Comparison of ENCODE assay signal across 18 mouse cellular contexts in the genomic region with DNA sequence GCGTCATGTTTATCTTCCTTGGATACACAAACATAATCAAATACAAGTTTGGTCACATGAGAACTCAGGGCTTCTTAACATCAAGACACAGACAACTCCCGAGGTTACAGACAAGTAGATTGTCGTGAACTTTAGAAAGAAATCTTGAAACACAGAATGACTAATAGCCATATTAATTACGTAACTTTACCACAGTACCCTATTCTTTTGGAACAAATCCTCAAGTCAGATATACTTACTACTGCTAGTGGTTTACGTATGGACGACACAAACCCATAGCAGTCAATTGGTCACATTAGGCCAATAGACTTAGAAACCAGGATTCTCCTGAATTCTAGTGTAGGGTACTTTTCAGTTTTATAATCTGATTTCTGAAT. TPM values are rescaled to one million over a fixed set of nuclear protein-coding genes. Genes with fewer than 3 reads are reported as not detected.
DNase-seq lines count a peak whose midpoint lies in the region; ATAC-seq and TF ChIP-seq lines count a peak whose summit lies in the region.
"Had no signal": no experiment of that assay in that cellular context is flagged by ENCODE, and none has a peak within 500 bp of the region (broad histone marks: within the 10 kb centered on the region; RNA-seq: fewer than 3 reads in every experiment).

No protein-coding gene starts in this region.

- H3K27me3 ChIP-seq in heart, embryonic 11.5 days (ENCODE audit: control insufficient read depth, insufficient read depth, low read length) = no peaks in the 10 kb centered on the region
- no peaks in the 10 kb centered on the region for H3K27me3 ChIP-seq in kidney, embryonic 14.5 days (ENCODE audit: control insufficient read depth, insufficient read depth, low read length)
- H3K27me3 ChIP-seq in limb, embryonic 12.5 days = no peaks in the 10 kb centered on the region
- H3K27me3 ChIP-seq: forebrain, embryonic 13.5 days; hindbrain, embryonic 15.5 days; liver, embryonic 15.5 days had no signal

- no peaks in the 10 kb centered on the region for H3K36me3 ChIP-seq in heart, embryonic 11.5 days (ENCODE audit: control insufficient read depth, insufficient read depth, low read length)
- H3K36me3 ChIP-seq in kidney, embryonic 14.5 days (ENCODE audit: control insufficient read depth, insufficient read depth, low read length) = no peaks in the 10 kb centered on the region
- no peaks in the 10 kb centered on the region for H3K36me3 ChIP-seq in limb, embryonic 12.5 days
- H3K36me3 ChIP-seq: G1E; hindbrain, embryonic 15.5 days; liver, embryonic 15.5 days; midbrain, embryonic 10.5 days had no signal

- H3K9ac ChIP-seq in heart, embryonic 11.5 days (ENCODE audit: low read depth, low read length) = no peak overlapping the region
- no peak overlapping the region for H3K9ac ChIP-seq in kidney, embryonic 14.5 days (ENCODE audit: low read depth, low read length)
- H3K9ac ChIP-seq in limb, embryonic 12.5 days (replicated peaks) = no peak overlapping the region
- H3K9ac ChIP-seq: forebrain, embryonic 13.5 days; hindbrain, embryonic 15.5 days; liver, embryonic 15.5 days had no signal

- H3K9me3 ChIP-seq in heart, embryonic 11.5 days (replicated peaks; ENCODE audit: control insufficient read depth, low read length) = no peaks in the 10 kb centered on the region
- no peaks in the 10 kb centered on the region for H3K9me3 ChIP-seq in kidney, embryonic 14.5 days (ENCODE audit: control insufficient read depth, low read length)
- H3K9me3 ChIP-seq in limb, embryonic 12.5 days = no peaks in the 10 kb centered on the region
- H3K9me3 ChIP-seq: forebrain, embryonic 13.5 days; G1E; hindbrain, embryonic 15.5 days; liver, embryonic 15.5 days; midbrain, embryonic 10.5 days had no signal

- 68% methylated on average over 6 of the region's 6 CpGs for WGBS in heart, embryonic 11.5 days (ENCODE audit: insufficient replicate concordance)
- WGBS in kidney, embryonic 14.5 days = 30% methylated on average over 6 of the region's 6 CpGs
- 39% methylated on average over 6 of the region's 6 CpGs for WGBS in limb, embryonic 12.5 days

- H3K4me2 ChIP-seq in heart, embryonic 11.5 days = no peak overlapping the region
- no peak overlapping the region for H3K4me2 ChIP-seq in kidney, embryonic 14.5 days (replicated peaks; ENCODE audit: low read depth, low read length)
- peak overlapping the region; percentile 28; the same call in 1 of the 2 replicates for H3K4me2 ChIP-seq in limb, embryonic 12.5 days
- H3K4me2 ChIP-seq: forebrain, embryonic 13.5 days; hindbrain, embryonic 15.5 days; liver, embryonic 15.5 days had no signal

- intact Hi-C loops in heart, postnatal 10 days (cut with DNase I) = no loop called here

- no peak for DNase-seq in heart, postnatal 10 days
- no peak for DNase-seq in kidney, adult 11 months
- DNase-seq in layer of hippocampus, adult 8-10 months (ENCODE audit: low spot score in 2 of 2) = no peak
- DNase-seq: adrenal gland, postnatal 25 days; B cell, adult 2 months; gastrocnemius, postnatal 10 days; kidney, postnatal 4 days had no signal

- TF ChIP-seq CTCF in bone marrow macrophage, adult 2 months (IDR thresholded peaks at IDR 0.05; ENCODE audit: low read depth, low read length) = no peak

- H3K4me1 ChIP-seq in heart, embryonic 11.5 days (ENCODE audit: control insufficient read depth, insufficient read depth, low read length) = peaks cover 13% of the 10 kb centered on the region
- H3K4me1 ChIP-seq in kidney, embryonic 14.5 days (ENCODE audit: control insufficient read depth, insufficient read depth, low read length) = peaks cover 39% of the 10 kb centered on the region
- H3K4me1 ChIP-seq in bone marrow macrophage, adult 2 months (ENCODE audit: control insufficient read depth, insufficient read depth, low read length) = peaks cover 15% of the 10 kb centered on the region
- H3K4me1 ChIP-seq in limb, embryonic 12.5 days (replicated peaks) = peaks cover 89% of the 10 kb centered on the region

- peak overlapping the region; percentile 86 for H3K27ac ChIP-seq in heart, embryonic 11.5 days (ENCODE audit: low read depth, low read length)
- peak overlapping the region; percentile 79 for H3K27ac ChIP-seq in kidney, embryonic 14.5 days (ENCODE audit: low read depth, low read length)
- peak overlapping the region; percentile 6 for H3K27ac ChIP-seq in bone marrow macrophage, adult 2 months (ENCODE audit: insufficient read depth, low read depth, low read length)
- peak overlapping the region; percentile 98 for H3K27ac ChIP-seq in limb, embryonic 12.5 days
- H3K27ac ChIP-seq: forebrain, embryonic 13.5 days; hindbrain, embryonic 15.5 days; liver, embryonic 15.5 days; midbrain, embryonic 10.5 days had no signal

- ATAC-seq in heart, embryonic 11.5 days (replicated peaks; ENCODE audit: insufficient number of reproducible peaks, low FRiP score, low TSS enrichment) = no peak
- no peak for ATAC-seq in kidney, embryonic 14.5 days (ENCODE audit: low FRiP score, low TSS enrichment)
- ATAC-seq in limb, embryonic 12.5 days (ENCODE audit: insufficient number of reproducible peaks, insufficient read depth, low FRiP score, low TSS enrichment, low read depth) = no peak
- ATAC-seq in erythroid progenitor cell, adult 5-6 weeks (replicated peaks; ENCODE audit: low FRiP score, poor library complexity, severe bottlenecking) = no peak
- ATAC-seq: forebrain, embryonic 13.5 days had no signal

- no peak for TF ChIP-seq POLR2A in bone marrow macrophage, adult 2 months (IDR thresholded peaks at IDR 0.05; ENCODE audit: borderline replicate concordance, low read depth, low read length)

- no peak overlapping the region for H3K4me3 ChIP-seq in heart, embryonic 11.5 days (ENCODE audit: low read depth, low read length)
- H3K4me3 ChIP-seq in kidney, embryonic 14.5 days (ENCODE audit: low read length) = no peak overlapping the region
- H3K4me3 ChIP-seq in bone marrow macrophage, adult 2 months (ENCODE audit: insufficient read depth, low read length) = peak overlapping the region; percentile 12; the same call in 1 of the 2 replicates
- H3K4me3 ChIP-seq in limb, embryonic 12.5 days (replicated peaks) = no peak overlapping the region
- H3K4me3 ChIP-seq: forebrain, embryonic 13.5 days; hindbrain, embryonic 15.5 days; liver, embryonic 15.5 days; midbrain, embryonic 10.5 days had no signal

RNA-seq across cellular contexts. Expression of gene 4930558K02Rik, which starts 39.2 kb away (rescaled TPM):
- not detected in 2 replicates for polyA plus RNA-seq in heart, embryonic 11.5 days (2014; fragmentation: Nextera tagmentation; extraction: Ambion mirVana)
- total RNA-seq in heart, postnatal 10 days (2021) = not detected
- not detected in 2 replicates for polyA plus RNA-seq in kidney, embryonic 14.5 days (2014; fragmentation: Nextera tagmentation; extraction: Ambion mirVana)
- not detected in 2 replicates for polyA plus RNA-seq in bone marrow macrophage, adult 2 months (2012; ENCODE audit: insufficient read depth, insufficient read length, missing spikeins)
- polyA plus RNA-seq in limb, embryonic 12.5 days (2016; fragmentation: Nextera tagmentation; extraction: Ambion mirVana) = not detected in 2 replicates
- total RNA-seq in erythroid progenitor cell, adult 5-6 weeks (2015; ENCODE audit: low replicate concordance) = not detected in 2 replicates
- total RNA-seq in erythroid progenitor cell, adult 5-6 weeks (2017; ENCODE audit: low replicate concordance) = not detected in 2 replicates
- not detected for total RNA-seq in layer of hippocampus, adult 8-10 months (2022)
- total RNA-seq: adrenal gland, postnatal 25 days; G1E; gastrocnemius, postnatal 10 days; left cerebral cortex, adult 18-20 months had no signal
- polyA plus RNA-seq: forebrain, embryonic 13.5 days; G1E; liver, embryonic 15.5 days; midbrain, embryonic 10.5 days had no signal

RNA-seq across cellular contexts. Expression of gene Pigc, which starts 49.6 kb away (rescaled TPM):
- 25.8 and 29.8 TPM in 2 replicates for polyA plus RNA-seq in heart, embryonic 11.5 days (2014; fragmentation: Nextera tagmentation; extraction: Ambion mirVana)
- total RNA-seq in heart, postnatal 10 days (2021) = 10 to 100 TPM; 20.6 to 21.9 TPM
- polyA plus RNA-seq in kidney, embryonic 14.5 days (2014; fragmentation: Nextera tagmentation; extraction: Ambion mirVana) = 33.6 and 42.2 TPM in 2 replicates
- polyA plus RNA-seq in bone marrow macrophage, adult 2 months (2012; ENCODE audit: insufficient read depth, insufficient read length, missing spikeins) = 21.1 and 25.8 TPM in 2 replicates
- polyA plus RNA-seq in limb, embryonic 12.5 days (2016; fragmentation: Nextera tagmentation; extraction: Ambion mirVana) = 43.2 and 45.9 TPM in 2 replicates
- 7.1 and 12.6 TPM in 2 replicates for total RNA-seq in erythroid progenitor cell, adult 5-6 weeks (2015; ENCODE audit: low replicate concordance)
- total RNA-seq in erythroid progenitor cell, adult 5-6 weeks (2017; ENCODE audit: low replicate concordance) = 9.8 TPM in 2 replicates
- total RNA-seq in layer of hippocampus, adult 8-10 months (2022) = 10 to 100 TPM; 13.1 to 18.0 (median 14.7) TPM

Comparison
In these comparisons a context has a peak if more than half of its experiments do, and no peak if none do; other contexts are left out.
1. H3K27ac ChIP-seq: peak in every context shown above with its lines; median percentile 98 in limb, embryonic 12.5 days; 86 in heart, embryonic 11.5 days; 79 in kidney, embryonic 14.5 days; 6 in bone marrow macrophage, adult 2 months.